Mouse (Mus musculus) liver, adult 2 months (tissue): ENCODE data around the gene Gm11214.

Experiments
- CTCF ChIP-seq: fragments of 200-500 bp; IDR thresholded peaks from 2 replicates; pipeline ENCODE4 v1.5.1; 2011; ENCODE audit warnings: low read depth, low read length, control low read depth
- POLR2A ChIP-seq: fragments of 200-500 bp; IDR thresholded peaks from 2 replicates; pipeline ENCODE4 v1.6.1; 2011; ENCODE audit warnings: low read length, control low read depth; ENCODE audit not compliant: insufficient read depth; ENCODE audit errors: extremely low read depth

- no peak for TF ChIP-seq CTCF
- no peak for TF ChIP-seq POLR2A
Measured at GRCm38 (mm10) chr4:63668255-63668654, 5.1 kb upstream of the Gm11214 start.
